Comparison of ENCODE assay signal across 9 mouse cellular contexts in genomic region chr3:109251716-109252115, GRCm38 (mm10).
DNase-seq lines count a peak whose midpoint lies in the region; ATAC-seq lines count a peak whose summit lies in the region.
"Had no signal": no experiment of that assay in that cellular context is flagged by ENCODE, and none has a peak within 500 bp of the region (broad histone marks: within the 10 kb centered on the region; RNA-seq: fewer than 3 reads in every experiment).

No protein-coding gene starts in this region.

- no peaks in the 10 kb centered on the region for H3K36me3 ChIP-seq in heart, embryonic 12.5 days

- 17% methylated on average over 1 of the region's 1 CpGs for WGBS in heart, embryonic 12.5 days

- H3K9me3 ChIP-seq in heart, embryonic 12.5 days (replicated peaks): no peaks in the 10 kb centered on the region

- peak; percentile 97 for DNase-seq in heart, adult 11 months
- DNase-seq in heart, postnatal 36 days: no peak
- peak; percentile 13 for DNase-seq in NIH3T3 (ENCODE audit: low read depth)
- peak; percentile 16 for DNase-seq in lung, postnatal 10 days
- no peak for DNase-seq in B cell, adult 2 months
- no peak for DNase-seq in cerebellum, adult 18-20 months
- DNase-seq: cerebellum, adult 11-12 months had no signal

- intact Hi-C loops in heart, postnatal 36 days (cut with DNase I): loop anchor here (2.0 to 5.0 kb wide), 2 partner anchors 89 to 241 kb away; partner anchors contain the start of gene Vav3

- no peak overlapping the region for H3K9ac ChIP-seq in heart, embryonic 12.5 days

- no peak overlapping the region for H3K4me3 ChIP-seq in heart, embryonic 12.5 days

- peak overlapping the region; percentile 51 for H3K27ac ChIP-seq in heart, embryonic 12.5 days (ENCODE audit: poor library complexity, severe bottlenecking)

- no peak overlapping the region for H3K4me2 ChIP-seq in heart, embryonic 12.5 days

- H3K4me1 ChIP-seq in heart, embryonic 12.5 days (replicated peaks): peaks cover 42% of the 10 kb centered on the region

- no peaks in the 10 kb centered on the region for H3K27me3 ChIP-seq in heart, embryonic 12.5 days (replicated peaks)

- ATAC-seq in heart, embryonic 12.5 days (ENCODE audit: insufficient number of reproducible peaks, low FRiP score): peak; percentile 79
- no peak for ATAC-seq in cerebellum, adult (ENCODE audit: insufficient number of reproducible peaks, low FRiP score, low TSS enrichment)

Comparison
In these comparisons a context has a peak if more than half of its experiments do, and no peak if none do; other contexts are left out.
1. DNase-seq: peak in heart, adult 11 months (single experiment), NIH3T3 (single experiment) and lung, postnatal 10 days (single experiment); none in heart, postnatal 36 days (0 of 2), B cell, adult 2 months (0 of 2) and cerebellum, adult 18-20 months (0 of 2).